Mouse (Mus musculus) embryonic fibroblast, embryonic 13.5 days (primary cell): ENCODE measurements around the gene Mfsd5.
A peak's percentile ranks its signal among the peaks of the same experiment; 100 is the strongest.

Source experiments
- CTCF ChIP-seq: IDR thresholded peaks from 2 replicates; pipeline ENCODE4 v1.5.1; 2011; ENCODE audit warnings: mild to moderate bottlenecking, control low read depth, low read length, moderate library complexity, borderline replicate concordance; ENCODE audit not compliant: insufficient read depth
- POLR2A ChIP-seq: IDR thresholded peaks from 2 replicates; pipeline ENCODE4 v1.6.1; 2011; ENCODE audit warnings: low read depth, mild to moderate bottlenecking, control low read depth, low read length, moderate library complexity

GRCm38 (mm10) chr15:102249251-102249691 lies 30.0 kb upstream of the Mfsd5 start:
- TF ChIP-seq CTCF: no peak
- peak; percentile 18; the same call in 1 of the 2 replicates for TF ChIP-seq POLR2A
